Mouse (Mus musculus) C2C12 (cell line): ENCODE results near the gene 9130230L23Rik. TPM values are rescaled to one million over a fixed set of nuclear protein-coding genes. Genes with fewer than 3 reads are reported as not detected.
A peak's percentile ranks its signal among the peaks of the same experiment; 100 is the strongest.

Source experiments
- H3K27me3 ChIP-seq: one replicate; pipeline ENCODE4 v1.6.1; 2011; ENCODE audit not compliant: control insufficient read depth, insufficient read depth, insufficient read length
- H3K36me3 ChIP-seq: one replicate; pipeline ENCODE4 v1.6.1; 2011; ENCODE audit not compliant: control insufficient read depth, insufficient read depth
- H3K4me3 ChIP-seq: one replicate; pipeline ENCODE4 v1.5.1; 2011; ENCODE audit warnings: mild to moderate bottlenecking, control low read depth; ENCODE audit not compliant: poor library complexity, insufficient read depth, severe bottlenecking
- H3K79me2 ChIP-seq: one replicate; pipeline ENCODE4 v1.6.1; 2011; ENCODE audit not compliant: control insufficient read depth, insufficient read depth
- H3K79me3 ChIP-seq: one replicate; pipeline ENCODE4 v1.6.1; 2011; ENCODE audit warnings: low read depth, control low read depth
- H3ac ChIP-seq: one replicate; pipeline ENCODE3; 2011; ENCODE audit warnings: low read depth; ENCODE audit not compliant: control insufficient read depth, insufficient read length
- CEBPB ChIP-seq: IDR thresholded peaks from one replicate; pipeline ENCODE4 v1.6.1; 2011; ENCODE audit warnings: low read depth, mild to moderate bottlenecking, control low read depth, moderate library complexity
- CTCF ChIP-seq: IDR thresholded peaks from one replicate; pipeline ENCODE4 v1.5.1; 2011; ENCODE audit not compliant: control insufficient read depth, insufficient read depth, insufficient read length
- FOSL1 ChIP-seq: IDR thresholded peaks from one replicate; pipeline ENCODE4 v1.8.0; 2011; ENCODE audit warnings: mild to moderate bottlenecking, low read length; ENCODE audit not compliant: poor library complexity, insufficient read depth, severe bottlenecking
- MAX ChIP-seq: IDR thresholded peaks from one replicate; pipeline ENCODE4 v1.6.1; 2011; ENCODE audit warnings: mild to moderate bottlenecking, control low read depth
- MYOD1 ChIP-seq: IDR thresholded peaks from one replicate; pipeline ENCODE4 v1.6.1; 2011; ENCODE audit warnings: low read depth; ENCODE audit not compliant: control insufficient read depth, insufficient read length
- MYOG ChIP-seq: IDR thresholded peaks from one replicate; pipeline ENCODE4 v1.6.1; 2011; ENCODE audit not compliant: control insufficient read depth, insufficient read length; ENCODE audit errors: extremely low read depth
- USF1 ChIP-seq: IDR thresholded peaks from one replicate; pipeline ENCODE4 v1.6.1; 2011; ENCODE audit warnings: low read depth, mild to moderate bottlenecking, control low read depth, moderate library complexity
- polyA plus RNA-seq: library from polyadenylated mRNA; unstranded; fragments of >200 nt; fragmentation: generic; extraction: Trizol; gene quantifications from one replicate; pipeline ENCODE4 v1.2.1, GENCODE M21; 2012; ENCODE audit warnings: missing spikeins

9130230L23Rik gene
- polyA plus RNA-seq, 1 experiment = not detected

GRCm38 (mm10) chr5:66034375-66035195, 30.5 kb upstream of the 9130230L23Rik start:
- no peak for TF ChIP-seq MYOG
- peak; percentile 38 for TF ChIP-seq MYOD1
- H3K36me3 ChIP-seq = no peaks in the 10 kb centered on the region
- H3K4me3 ChIP-seq = no peak overlapping the region
- no peak overlapping the region for H3ac ChIP-seq
- H3K27me3 ChIP-seq = no peaks in the 10 kb centered on the region
- no peaks in the 10 kb centered on the region for H3K79me3 ChIP-seq
- H3K79me2 ChIP-seq = no peaks in the 10 kb centered on the region

GRCm38 (mm10) chr5:66032826-66033225, 28.7 kb upstream of the 9130230L23Rik start:
- no peak overlapping the region for H3K4me3 ChIP-seq
- H3K79me2 ChIP-seq = no peaks in the 10 kb centered on the region
- H3K79me3 ChIP-seq = no peaks in the 10 kb centered on the region
- H3ac ChIP-seq = no peak overlapping the region
- TF ChIP-seq FOSL1 = no peak
- no peak for TF ChIP-seq USF1
- no peak for TF ChIP-seq CEBPB
- TF ChIP-seq MYOG = no peak
- no peak for TF ChIP-seq CTCF
- no peak for TF ChIP-seq MAX
- TF ChIP-seq MYOD1 = no peak
- no peaks in the 10 kb centered on the region for H3K27me3 ChIP-seq
- no peaks in the 10 kb centered on the region for H3K36me3 ChIP-seq

- H3K36me3 ChIP-seq = no peaks in the 10 kb centered on the region
- TF ChIP-seq MYOG = no peak
- TF ChIP-seq CEBPB = no peak
- no peak for TF ChIP-seq CTCF
- TF ChIP-seq FOSL1 = no peak
- TF ChIP-seq MYOD1 = no peak
- TF ChIP-seq USF1 = no peak
- TF ChIP-seq MAX = no peak
- no peaks in the 10 kb centered on the region for H3K79me3 ChIP-seq
These were observed 27.6 kb upstream of the 9130230L23Rik start for GRCm38 (mm10) chr5:66031699-66032098.

GRCm38 (mm10) chr5:66028232-66028631, 24.1 kb upstream of the 9130230L23Rik start:
- Histone ChIP-seq H3ac (no peak overlapping the region), H3K36me3 (no peaks in the 10 kb centered on the region), H3K79me3 (no peaks in the 10 kb centered on the region), H3K4me3 (no peak overlapping the region), H3K79me2 (no peaks in the 10 kb centered on the region), H3K27me3 (no peaks in the 10 kb centered on the region)
- TF ChIP-seq CTCF (no peak), CEBPB (no peak), FOSL1 (no peak), MYOD1 (no peak), USF1 (no peak), MAX (no peak), MYOG (no peak)

More at GRCm38 (mm10) chr5:66031699-66032098, 27.6 kb upstream of the 9130230L23Rik start:
- no peaks in the 10 kb centered on the region for H3K79me2 ChIP-seq
- no peak overlapping the region for H3K4me3 ChIP-seq
- H3K27me3 ChIP-seq = no peaks in the 10 kb centered on the region
- H3ac ChIP-seq = no peak overlapping the region

GRCm38 (mm10) chr5:66027206-66027605, 23.1 kb upstream of the 9130230L23Rik start:
- Histone ChIP-seq H3K36me3 (no peaks in the 10 kb centered on the region), H3K79me2 (no peaks in the 10 kb centered on the region), H3K4me3 (no peak overlapping the region), H3K27me3 (no peaks in the 10 kb centered on the region), H3K79me3 (no peaks in the 10 kb centered on the region), H3ac (no peak overlapping the region)
- no peak for TF ChIP-seq MAX
- no peak for TF ChIP-seq CEBPB
- no peak for TF ChIP-seq FOSL1
- TF ChIP-seq MYOD1 = no peak
- no peak for TF ChIP-seq MYOG
- no peak for TF ChIP-seq USF1
- no peak for TF ChIP-seq CTCF

GRCm38 (mm10) chr5:66026796-66027195, 22.7 kb upstream of the 9130230L23Rik start:
- Histone ChIP-seq H3K79me2 (no peaks in the 10 kb centered on the region), H3K79me3 (no peaks in the 10 kb centered on the region), H3ac (no peak overlapping the region), H3K4me3 (no peak overlapping the region), H3K36me3 (no peaks in the 10 kb centered on the region), H3K27me3 (no peaks in the 10 kb centered on the region)
- TF ChIP-seq MAX = no peak
- TF ChIP-seq CTCF = no peak
- no peak for TF ChIP-seq FOSL1
- no peak for TF ChIP-seq MYOG
